Mouse (Mus musculus) layer of hippocampus, postnatal 25 days (tissue): ENCODE data around the gene Eln. TPM values are rescaled to one million over a fixed set of nuclear protein-coding genes. Genes with fewer than 3 reads are reported as not detected.

ENCODE experiments used
- DNase-seq, 2 experiments: peaks; one replicate each; pipeline ENCODE4 v3.0.0; 2022; ENCODE audit warnings: mixed read lengths in 2 of 2, low spot score in 1 of 2; ENCODE audit errors: extremely low spot score in 1 of 2
- total RNA-seq, 2 experiments: library from RNA; stranded (reverse); gene quantifications; 2 replicates each; pipeline ENCODE4 v1.2.3; 2021

Eln gene
- total RNA-seq, result 10 to 100 TPM; 15.8 to 17.5 TPM

DNA sequence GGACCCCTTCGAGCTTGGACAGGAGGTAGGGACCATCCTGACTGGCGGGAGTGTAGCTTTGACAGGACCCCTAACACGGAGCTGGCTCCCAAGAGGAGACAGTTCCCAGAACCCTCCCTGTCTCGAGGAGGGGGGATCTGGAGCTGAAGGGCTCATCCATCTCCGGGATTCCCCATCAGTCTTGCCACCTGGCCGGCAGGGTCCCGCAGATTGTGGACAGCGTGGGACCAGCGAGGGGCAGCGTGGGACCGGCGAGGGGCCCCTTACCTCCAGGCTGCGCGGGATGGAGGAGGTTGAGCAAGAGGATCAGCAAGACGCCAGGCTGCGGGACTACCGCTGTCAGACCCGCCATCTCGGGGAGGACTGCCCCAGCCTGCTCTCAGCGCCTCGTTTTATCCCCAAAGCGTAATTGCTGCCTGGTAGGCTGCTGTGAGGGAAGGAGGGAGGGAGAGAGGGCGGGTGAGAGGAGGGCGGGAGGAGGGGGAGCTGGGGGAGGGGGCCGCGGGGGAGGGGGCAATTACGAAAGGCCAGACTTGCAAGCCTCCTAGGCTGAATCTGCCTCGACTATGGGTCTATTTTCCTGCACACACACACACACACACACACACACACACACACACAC lies at the start of gene Eln:
Gene Eln (minus strand): TSS at position 434 of the 622 bp plus-strand sequence.
- DNase-seq, result peak in 1 of 2 experiments; percentile 19

DNA sequence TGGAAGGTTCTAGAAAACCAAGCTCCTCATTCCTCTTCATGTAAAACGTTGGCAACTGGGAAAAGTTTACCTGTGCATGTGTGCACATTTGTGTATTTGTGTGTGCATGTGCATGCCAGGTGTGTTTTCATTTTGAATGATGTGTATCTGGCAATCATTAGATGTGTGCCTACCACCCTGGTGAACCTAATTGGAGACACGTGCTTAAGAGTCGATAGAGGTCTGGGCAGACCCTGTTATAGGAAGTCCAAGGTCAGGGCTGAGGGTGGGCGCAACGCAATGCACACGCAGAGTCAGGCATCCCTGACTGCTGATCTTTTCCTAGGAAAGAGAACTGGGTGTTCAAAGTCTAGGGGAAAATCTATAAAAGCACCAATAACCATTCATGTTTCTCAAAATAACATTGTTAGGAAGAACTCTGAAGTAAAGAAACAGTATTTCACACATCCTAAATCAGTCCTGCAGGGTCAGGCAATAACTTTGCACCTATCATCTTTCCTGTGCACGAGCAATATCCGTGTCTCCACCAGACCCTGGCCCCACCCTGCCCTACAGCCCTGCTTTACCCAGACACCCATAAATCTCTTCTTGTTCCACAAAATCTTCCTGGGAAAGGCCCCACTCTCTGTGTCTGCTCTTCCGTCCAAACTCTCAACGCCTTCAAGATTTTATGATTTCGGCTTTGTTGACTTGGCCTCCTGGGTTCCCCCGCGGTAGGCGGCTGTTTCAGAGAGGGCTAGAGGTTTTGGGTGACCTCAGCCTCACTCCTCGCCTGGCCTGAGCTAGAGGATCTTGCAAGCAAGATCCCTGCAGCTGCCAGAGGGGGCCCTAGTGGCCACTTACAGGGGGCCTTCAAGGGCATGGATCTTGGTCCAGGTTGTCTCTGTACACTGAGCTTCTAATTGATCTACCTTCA lies 43.2 kb upstream of the Eln start:
- DNase-seq, result no peak

DNA sequence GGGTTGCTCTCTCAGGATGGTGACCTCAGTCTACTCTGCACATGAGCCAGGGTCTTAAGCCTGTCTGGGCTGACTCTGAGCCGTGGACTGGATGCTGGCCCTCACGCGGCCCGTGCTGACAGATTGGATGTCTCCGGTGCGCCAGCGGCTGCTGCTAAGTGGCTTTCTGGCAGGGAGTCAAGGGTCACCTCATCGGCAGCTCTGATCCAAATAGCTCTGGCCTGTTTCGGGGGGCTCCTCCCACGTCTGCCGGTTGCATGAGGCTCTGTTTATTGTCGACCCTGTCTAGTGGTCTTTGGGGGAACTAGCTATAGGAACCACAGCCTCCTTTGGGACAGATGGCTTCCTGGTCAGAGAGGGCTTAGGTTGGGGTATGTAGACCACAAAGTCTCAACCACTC lies 41.1 kb upstream of the Eln start:
- no peak for DNase-seq

DNA sequence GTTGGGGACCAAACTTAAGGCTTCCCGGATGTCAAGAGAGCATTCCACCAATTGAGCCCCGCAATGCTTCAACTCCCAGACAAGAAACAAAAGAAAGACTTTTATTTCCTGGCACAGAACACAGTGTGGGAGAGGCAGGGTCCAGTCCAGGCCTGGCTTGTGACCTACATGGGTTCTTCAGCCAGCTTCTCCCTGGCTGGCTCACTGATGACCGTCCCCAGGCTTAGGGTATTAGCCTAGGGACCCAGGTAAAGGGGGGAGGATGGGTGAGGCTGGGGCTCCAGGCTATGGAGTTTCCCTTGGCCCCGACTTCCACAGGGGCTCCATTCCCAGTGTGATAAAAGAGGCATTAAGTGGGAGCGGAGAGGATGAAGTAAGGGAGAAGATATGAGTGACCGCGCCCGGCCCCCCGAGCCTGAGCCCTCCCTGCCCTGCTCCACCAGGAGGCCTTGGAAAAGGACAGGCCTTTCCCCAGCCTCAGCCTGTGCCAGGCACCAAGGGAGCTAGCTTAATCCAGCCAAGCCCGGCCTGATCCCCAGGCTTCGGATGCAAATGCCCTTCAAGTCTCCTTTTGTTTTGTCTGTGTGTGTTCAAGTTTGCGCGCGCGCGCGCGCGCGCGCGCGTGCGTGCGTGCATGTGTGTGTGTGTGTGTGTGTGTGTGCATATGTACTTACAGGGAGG lies 38.7 kb upstream of the Eln start:
- DNase-seq, result no peak

DNA sequence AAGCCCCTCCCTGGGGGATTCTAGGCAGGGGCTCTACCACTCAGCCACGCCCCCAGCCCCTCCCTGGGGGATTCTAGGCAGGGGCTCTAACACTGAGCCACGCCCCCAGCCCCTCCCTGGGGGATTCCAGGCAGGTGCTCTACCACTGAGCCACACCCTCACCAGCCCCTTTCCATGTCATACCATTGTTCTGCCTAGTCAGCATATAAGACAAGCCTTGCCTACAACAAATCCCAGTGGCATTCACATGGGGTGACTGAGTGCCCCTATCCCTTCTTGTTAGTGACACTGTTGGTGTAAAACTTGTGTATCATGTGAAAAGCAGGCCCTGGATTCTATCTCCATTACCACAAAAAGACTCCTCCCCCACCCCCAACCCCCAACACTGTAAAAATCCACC lies 36.7 kb upstream of the Eln start:
- DNase-seq, result no peak

DNA sequence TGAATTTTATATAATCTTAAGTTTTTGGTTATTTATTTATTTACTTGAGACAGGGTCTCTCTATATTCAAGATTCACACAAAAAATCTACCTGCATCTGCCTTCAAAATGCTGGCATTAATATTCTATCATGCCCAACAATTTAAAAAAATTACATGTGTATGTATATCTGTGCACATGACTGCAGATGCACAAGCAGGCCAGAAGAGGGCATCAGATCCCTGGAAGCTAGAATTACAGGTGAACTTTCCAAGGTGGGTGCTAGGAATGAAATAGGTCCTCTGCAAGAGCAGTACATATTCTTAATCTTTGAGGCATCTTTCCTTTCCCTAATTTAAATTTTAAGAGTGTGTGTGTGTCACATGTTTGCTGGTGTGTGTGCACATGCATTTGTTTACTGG lies 33.8 kb upstream of the Eln start:
- DNase-seq, result no peak

DNA sequence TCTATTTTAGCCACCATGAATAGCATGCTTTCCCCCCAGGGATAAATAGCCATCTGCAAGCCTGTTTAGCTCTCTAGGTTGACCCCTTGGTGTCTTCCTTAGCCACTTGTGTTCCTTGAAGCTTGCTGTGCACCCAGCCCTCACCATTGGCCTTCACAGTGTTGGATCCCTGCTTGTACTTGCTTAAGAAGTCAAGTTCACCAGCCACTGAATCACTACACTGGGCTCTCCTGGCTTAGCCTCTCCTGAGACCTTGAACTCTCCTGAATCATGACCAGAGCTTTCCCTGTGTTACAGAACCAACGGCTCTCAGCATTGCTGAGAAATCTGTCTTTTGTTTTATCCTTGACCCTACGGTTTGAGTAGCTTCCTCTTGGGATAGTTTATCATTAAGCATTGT lies 33.0 kb upstream of the Eln start:
- no peak for DNase-seq

DNA sequence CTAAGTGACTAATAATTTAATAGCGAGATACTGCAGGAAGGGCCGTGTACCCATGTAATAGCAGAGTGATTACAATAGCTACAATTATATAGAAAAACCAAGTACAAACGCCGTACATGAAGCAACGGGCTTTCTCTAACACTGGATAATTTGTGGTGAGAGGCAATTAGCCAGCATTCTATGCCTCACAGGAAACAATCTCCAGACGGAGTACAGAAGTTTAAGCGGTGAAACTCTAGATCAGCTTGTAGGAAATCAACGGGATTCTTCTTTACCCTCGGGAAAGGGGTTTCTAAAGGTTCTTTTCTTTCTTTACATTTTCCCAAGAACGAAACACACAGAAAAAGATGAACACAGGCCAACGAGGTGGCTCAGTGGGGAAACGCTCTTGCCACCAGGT lies 29.4 kb upstream of the Eln start:
- no peak for DNase-seq

DNA sequence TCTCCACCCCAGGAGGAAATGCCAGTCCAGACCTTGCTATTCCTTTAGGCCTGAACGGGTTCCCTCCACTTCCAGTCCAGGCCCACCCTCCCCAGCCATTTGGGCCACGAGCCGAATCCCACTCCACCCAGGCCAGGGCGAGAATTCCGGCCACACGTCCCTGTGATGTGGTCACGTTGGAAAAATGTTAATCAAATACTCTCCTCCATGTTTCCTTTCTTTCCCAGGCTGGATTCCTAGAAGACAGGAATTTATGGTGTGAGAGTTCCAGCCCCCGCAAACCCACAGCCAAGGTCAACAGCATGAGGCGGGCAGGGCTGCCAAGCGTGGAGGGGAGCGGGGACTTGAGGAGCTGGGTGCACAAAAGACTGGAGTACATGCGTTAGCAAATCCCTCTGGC lies 25.4 kb upstream of the Eln start:
- no peak for DNase-seq

DNA sequence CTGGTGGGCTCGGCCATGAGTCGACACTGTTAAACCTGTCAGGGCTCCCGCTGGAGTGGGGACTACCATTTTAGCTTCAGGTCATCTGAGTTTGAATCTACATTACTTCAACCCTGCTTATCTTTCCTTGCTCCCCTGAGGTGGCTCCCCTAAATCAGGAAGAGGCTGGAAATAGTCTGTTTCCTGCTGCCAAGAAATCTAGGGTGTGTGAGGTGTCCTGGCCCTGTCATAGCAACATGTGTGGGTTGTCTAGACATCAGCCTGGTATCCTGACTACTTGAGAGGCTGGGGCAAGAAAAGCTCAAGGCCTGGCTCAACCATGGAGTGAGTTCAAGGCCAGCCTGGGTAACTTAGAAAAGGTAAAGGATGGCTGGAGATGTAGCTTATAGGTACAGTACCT lies 24.6 kb upstream of the Eln start:
- DNase-seq, result no peak

DNA sequence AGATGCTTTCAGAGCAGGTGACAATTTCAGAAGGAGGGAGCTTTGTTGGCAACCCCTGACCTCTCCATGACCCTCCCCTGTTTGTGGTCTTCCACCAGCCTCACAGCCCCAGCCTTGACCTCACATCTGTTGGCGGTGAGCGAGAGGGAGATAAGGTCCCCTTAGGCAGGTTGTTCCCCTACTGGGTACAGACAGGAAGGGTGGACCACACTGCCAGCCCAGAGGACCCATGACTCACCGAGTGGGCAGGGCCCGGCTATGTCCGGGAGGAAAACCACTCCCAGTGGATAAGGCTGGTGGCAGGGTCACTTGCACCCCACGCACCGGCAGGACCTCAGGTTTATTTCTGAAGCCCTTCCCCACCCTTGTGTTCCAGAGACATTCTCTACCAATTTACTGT lies 22.1 kb upstream of the Eln start:
- no peak for DNase-seq

DNA sequence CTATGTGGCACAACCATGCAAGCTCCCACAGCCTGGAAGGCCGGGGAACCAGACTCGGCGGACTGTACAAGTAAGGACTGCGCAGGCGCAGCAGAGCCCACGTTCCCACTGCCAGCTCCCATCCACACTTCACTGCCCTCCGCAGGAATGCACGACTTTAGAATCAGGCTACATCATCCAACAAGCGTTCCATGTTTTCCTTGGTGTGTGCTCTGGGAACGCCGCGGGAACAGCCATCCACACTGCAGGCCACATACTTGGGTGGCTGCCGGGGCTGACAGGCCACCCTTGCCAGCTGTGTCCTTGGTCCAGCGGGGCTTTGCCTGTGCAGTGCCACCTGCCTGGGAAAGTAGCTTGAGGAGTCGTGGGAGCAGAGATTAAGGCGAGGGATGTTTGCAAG lies 18.3 kb upstream of the Eln start:
- DNase-seq, result no peak

DNA sequence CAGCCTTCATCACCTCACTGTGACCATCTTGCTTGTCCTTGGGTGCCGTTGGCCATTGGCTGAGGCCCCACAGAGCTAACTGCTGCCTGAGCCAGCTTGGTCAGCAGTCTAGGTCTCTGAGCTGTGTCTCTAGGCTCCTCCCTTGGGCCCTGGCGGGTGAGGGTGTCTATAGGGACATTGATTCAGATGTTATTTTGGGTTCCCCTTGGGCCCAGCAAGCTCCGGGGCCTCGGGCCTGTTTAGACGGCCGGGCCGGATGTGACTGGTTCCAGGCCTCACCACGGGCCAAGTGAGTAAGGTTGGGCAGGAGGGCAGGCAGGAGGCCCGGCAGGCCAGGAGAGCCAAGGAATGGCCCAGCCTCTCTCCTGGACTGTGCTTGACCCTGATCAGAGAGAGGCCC lies 16.2 kb upstream of the Eln start:
- DNase-seq, result no peak

DNA sequence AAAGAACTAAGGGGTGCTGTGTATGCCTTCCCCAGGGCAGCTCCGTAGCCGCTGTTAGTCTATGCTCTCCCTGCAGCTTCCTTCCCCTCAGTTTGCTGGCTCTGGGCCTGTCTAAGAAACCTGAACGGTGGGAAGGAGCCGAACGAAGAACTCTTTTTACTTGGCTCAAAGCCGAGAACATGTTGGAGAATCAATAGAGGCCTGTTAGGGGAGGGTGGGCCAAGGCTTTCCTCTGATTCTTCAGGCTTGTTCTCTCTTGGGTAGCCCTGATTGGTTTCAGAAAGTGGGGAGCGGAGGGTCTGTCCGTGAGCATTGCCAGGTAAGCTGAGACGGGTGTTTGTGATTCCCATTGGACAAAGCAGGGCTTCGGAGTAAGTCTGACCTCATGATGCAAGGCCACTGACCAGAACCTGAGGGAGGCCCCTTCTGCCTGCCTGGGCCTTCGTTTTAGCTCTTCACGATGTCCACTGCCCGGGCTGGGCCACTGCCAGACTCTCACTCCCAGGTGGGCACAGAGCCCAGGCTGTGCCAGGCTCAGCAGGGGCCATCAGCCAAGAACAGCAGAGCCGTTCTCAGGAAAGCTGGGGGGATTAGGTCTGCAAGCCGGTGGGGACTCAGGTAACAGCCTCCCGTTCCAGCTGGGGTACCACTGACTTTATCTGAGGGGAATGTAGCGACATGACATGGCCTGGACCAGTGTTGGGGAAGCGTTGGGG lies 14.4 kb upstream of the Eln start:
- peak in 1 of 2 experiments; percentile 46 for DNase-seq

DNA sequence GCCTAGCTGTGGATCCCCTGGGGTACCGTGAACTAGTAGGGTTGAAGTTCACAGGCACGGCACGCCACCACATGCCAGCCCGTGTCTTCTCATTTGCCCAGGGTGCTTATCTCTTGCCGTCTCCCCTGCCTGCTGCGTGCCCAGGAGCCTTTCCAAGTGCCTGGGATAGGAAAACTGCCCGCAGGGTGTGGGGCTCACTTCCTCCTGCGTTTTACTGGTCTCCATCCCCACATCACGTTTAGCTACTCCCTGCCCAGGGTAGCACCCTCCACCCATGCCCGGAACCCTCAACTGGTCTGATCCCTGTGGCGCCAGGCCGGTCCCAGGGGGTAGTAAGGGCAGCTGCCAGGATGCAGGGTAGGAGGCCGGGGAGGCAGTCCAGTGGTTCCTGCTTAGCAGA lies 8.9 kb upstream of the Eln start:
- no peak for DNase-seq

DNA sequence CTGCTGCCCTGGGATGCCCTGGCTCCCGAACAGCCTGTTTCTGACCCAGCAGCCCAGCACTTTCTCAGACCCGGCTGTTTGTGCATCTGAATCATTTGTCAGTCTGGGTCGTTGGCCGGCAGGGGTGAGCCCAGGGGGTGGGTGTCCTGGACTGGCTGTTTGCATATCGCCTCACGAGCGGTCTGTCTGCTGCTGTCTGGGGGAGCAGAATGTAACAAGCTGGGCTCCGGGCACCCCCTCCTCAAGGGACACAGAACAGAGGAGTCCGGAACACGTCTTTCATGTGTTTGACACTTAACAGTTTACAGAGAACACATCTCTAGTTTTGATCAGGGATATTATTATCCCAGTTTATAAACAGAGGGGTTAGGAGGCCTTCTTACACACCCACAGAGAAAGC lies 7.0 kb upstream of the Eln start:
- DNase-seq, result no peak

DNA sequence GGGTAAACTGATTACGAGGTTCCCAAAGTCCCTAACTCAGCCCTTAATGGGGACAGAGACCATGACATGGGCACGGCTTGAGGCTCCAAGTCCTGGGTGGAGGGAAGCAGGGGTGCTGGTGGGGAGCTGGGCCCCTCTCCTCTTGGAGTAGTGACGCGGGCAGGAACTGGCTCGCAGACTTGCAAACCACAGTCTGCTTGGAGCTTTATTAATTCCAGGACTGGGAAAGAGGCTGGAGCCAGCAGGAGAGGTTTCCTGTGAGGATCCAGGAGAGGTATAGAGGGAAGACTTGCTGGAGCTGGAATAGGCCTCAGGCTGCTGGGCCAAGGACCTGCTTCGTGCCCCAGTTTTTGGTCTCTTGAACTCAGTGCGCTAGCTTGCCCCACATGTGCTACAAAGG lies 3.3 kb upstream of the Eln start:
- DNase-seq, result no peak

DNA sequence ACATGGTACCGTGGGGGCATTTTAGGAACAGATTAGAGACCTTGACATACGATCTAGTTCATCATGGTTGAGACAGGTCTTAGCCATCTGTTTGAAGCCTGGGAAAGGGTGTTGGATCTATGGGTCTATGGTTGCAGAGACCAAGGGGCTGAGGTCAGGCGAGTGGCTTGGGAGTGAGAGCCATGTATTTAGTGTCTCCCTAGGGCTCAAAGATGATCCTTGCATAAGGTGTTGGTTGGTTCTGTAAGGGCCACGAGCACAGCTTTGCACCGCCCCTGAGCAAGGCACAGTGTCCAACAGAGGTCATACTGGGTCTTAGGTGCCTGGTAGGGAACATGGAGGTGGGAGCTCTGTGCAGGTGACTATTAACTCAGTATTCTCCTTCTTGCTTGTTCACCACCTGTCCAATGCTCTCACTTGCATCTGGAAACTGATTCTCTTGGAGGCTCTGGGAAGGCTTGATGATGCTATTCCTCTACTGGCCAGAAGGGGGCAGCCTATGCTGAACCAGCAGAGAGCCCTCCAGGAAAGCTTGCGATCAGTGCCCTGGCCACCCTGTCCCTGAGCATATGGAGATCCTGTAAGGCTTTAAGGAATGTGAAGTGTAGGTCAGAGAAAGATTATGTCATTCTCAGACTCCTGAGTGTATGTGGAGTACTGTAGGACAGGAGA lies 960 bp upstream of the Eln start:
- peak; percentile 52 to 66 for DNase-seq

DNA sequence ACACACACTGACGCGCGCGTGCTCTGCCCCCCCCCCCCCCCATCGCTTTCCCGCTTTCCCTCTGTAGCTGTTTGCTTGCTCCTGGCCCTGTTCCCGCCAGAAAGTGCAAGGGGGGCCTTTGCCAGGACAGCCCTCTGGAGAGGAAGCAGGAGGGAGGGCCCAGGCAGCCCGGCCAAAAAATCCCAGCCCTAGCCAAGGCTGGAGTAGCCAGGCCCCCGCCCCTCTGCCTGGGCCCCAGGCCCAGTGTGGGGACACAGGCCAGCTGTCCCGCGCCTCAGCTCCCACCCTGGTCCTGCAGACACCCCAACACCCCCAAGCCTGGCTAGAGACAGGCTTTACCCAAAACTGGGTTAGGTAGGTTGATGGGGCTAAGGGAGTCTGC lies 380 bp upstream of the Eln start:
- DNase-seq, result peak; percentile 44 to 49

DNA sequence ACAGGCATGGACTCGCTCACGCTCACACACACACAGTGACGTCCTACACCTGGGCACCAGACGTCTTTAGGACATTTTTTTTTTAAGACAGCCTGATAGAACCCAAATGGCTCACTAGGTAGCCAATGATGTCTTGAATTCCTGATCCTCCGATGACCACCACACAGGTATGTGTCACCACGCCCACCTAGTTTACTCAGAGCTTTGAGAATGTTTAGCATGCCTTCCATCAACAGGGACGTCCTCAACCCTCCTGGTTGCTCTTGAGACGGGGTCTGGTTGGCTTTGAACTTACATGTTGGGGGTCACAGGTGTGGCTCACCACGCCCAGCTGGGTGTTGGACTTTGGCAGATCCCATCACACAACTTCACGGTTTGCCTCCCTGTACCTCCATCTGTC lies 922 bp downstream of the Eln start:
- DNase-seq, result no peak
